Mouse (Mus musculus) G1E (cell line): Measurements from ENCODE around the gene Myct1. TPM values are rescaled to one million over a fixed set of nuclear protein-coding genes. Genes with fewer than 3 reads are reported as not detected.

ENCODE experiments used
- ATAC-seq: 2 replicates; pipeline ENCODE4 v1.8.0; 2016; ENCODE audit warnings: mild to moderate bottlenecking; ENCODE audit not compliant: insufficient number of reproducible peaks, poor library complexity, low FRiP score, severe bottlenecking; ENCODE audit errors: extremely low read depth
- DNase-seq: peaks from one replicate; pipeline ENCODE4 v3.0.0; 2012; ENCODE audit warnings: low spot score
- H3K27me3 ChIP-seq: 2 replicates; pipeline ENCODE4 v1.6.1; 2012; ENCODE audit warnings: mild to moderate bottlenecking, low read length, inconsistent platforms; ENCODE audit not compliant: insufficient read depth
- H3K36me3 ChIP-seq: replicated peaks from 2 replicates; pipeline ENCODE3; 2012; ENCODE audit warnings: mild to moderate bottlenecking, inconsistent platforms
- H3K4me1 ChIP-seq: 2 replicates; pipeline ENCODE4 v1.6.1; 2012; ENCODE audit warnings: low read depth, low read length, inconsistent platforms, mixed read lengths; ENCODE audit not compliant: insufficient read depth
- H3K4me3 ChIP-seq: 2 replicates; pipeline ENCODE4 v1.5.1; 2012; ENCODE audit warnings: low read depth, mild to moderate bottlenecking, inconsistent platforms, low read length, moderate library complexity, mixed read lengths
- H3K9me3 ChIP-seq: replicated peaks from 2 replicates; pipeline ENCODE4 v1.6.1; 2012; ENCODE audit warnings: inconsistent platforms
- CTCF ChIP-seq: IDR thresholded peaks from 2 replicates; pipeline ENCODE4 v1.5.1; 2012; ENCODE audit warnings: low read depth, low read length, inconsistent platforms, mixed read lengths
- GATA1 ChIP-seq: IDR thresholded peaks from 2 replicates; pipeline ENCODE4 v1.6.1; 2012; ENCODE audit warnings: borderline replicate concordance, low read length, inconsistent platforms, mixed read lengths
- GATA2 ChIP-seq: IDR thresholded peaks from 2 replicates; pipeline ENCODE4 v1.6.1; 2012; ENCODE audit warnings: low read depth, low read length, inconsistent platforms, borderline replicate concordance
- POLR2AphosphoS5 ChIP-seq: IDR thresholded peaks from 2 replicates; pipeline ENCODE4 v1.6.1; 2012; ENCODE audit warnings: low read depth, low read length, inconsistent platforms; ENCODE audit not compliant: insufficient replicate concordance
- TAL1 ChIP-seq: conservative IDR thresholded peaks from 2 replicates; pipeline ENCODE4 v1.6.1; 2012; ENCODE audit warnings: low read depth, low read length, inconsistent platforms, mixed read lengths
- polyA plus RNA-seq: library from polyadenylated mRNA; stranded (reverse); fragments of >175 nt; gene quantifications from 2 replicates; pipeline ENCODE4 v1.2.3, GENCODE M21; 2012
- total RNA-seq, 2 experiments: library from RNA; stranded (forward) in 1 of 2; stranded (reverse) in 1 of 2; fragments of 200-1000 nt in 1 of 2; fragments of >200 nt in 1 of 2; fragmentation: Nextera tagmentation in 1 of 2; gene quantifications; 2 replicates each; pipeline ENCODE4 v1.2.3; 2014 to 2017

Myct1 gene
- total and polyA plus RNA-seq, 3 experiments: 2.4 to 5.9 (median 2.5) TPM

DNA sequence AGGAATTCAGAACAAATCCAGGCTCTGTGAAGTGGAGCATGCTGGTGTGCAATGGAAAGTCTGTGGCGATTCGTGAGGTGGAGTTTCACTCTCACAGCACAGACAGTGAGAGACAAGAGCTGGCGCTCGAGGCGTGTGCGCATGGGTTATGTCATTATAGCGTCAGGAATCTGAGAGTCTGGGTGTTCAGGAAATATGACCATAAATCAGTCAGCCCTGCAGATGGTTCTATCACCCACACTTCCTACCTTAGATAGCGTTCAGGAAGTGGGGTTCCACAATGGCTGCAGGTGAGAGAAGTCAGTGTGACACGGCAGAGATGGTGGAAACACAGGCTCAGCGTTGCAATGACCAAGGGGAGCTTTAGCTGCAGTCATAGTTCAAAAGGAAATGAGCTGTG, 9.9 kb downstream of the Myct1 start:
- Histone ChIP-seq H3K4me1 (0 out of 2 replicates have a peak, but pooled peaks cover 3% of the 10 kb centered on the region), H3K27me3 (peaks cover 6% of the 10 kb centered on the region), H3K4me3 (no peak overlapping the region), H3K36me3 (no peaks in the 10 kb centered on the region), H3K9me3 (no peaks in the 10 kb centered on the region)
- no peak for ATAC-seq
- no peak for TF ChIP-seq TAL1
- TF ChIP-seq GATA1: no peak
- TF ChIP-seq CTCF: no peak
- TF ChIP-seq GATA2: no peak
- TF ChIP-seq POLR2AphosphoS5: no peak
- DNase-seq: no peak

DNA sequence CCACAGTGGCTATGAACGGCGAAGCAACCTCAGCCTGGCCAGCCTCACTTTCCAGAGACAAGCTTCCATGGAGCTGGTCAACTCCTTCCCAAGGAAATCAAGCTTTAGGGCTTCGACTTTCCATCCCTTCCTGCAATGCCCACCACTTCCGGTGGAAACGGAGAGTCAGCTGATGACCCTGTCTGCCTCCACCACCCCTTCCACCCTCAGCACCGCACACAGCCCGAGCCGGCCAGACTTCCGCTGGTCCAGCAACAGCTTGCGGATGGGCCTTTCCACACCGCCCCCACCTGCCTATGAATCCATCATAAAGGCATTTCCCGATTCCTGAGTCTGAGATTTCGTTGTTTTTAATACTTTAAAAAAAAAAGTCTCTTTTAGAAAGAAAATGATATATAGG, 10.8 kb downstream of the Myct1 start:
- ATAC-seq (no peak), DNase-seq (no peak)
- Histone ChIP-seq H3K4me1 (0 out of 2 replicates have a peak, but pooled peaks cover 3% of the 10 kb centered on the region), H3K9me3 (no peaks in the 10 kb centered on the region), H3K27me3 (peaks cover 6% of the 10 kb centered on the region), H3K4me3 (no peak overlapping the region), H3K36me3 (no peaks in the 10 kb centered on the region)
- no peak for TF ChIP-seq GATA1

- Histone ChIP-seq H3K4me3 (no peak overlapping the region), H3K4me1 (no peaks in the 10 kb centered on the region), H3K27me3 (peaks cover 5% of the 10 kb centered on the region), H3K9me3 (no peaks in the 10 kb centered on the region), H3K36me3 (no peaks in the 10 kb centered on the region)
- DNase-seq (no peak), ATAC-seq (no peak)
- TF ChIP-seq GATA2 (no peak), TAL1 (no peak), POLR2AphosphoS5 (no peak), CTCF (no peak), GATA1 (no peak)
Observed at GRCm38 (mm10) chr10:5608874-5609273, 15.3 kb downstream of the Myct1 start.

DNA sequence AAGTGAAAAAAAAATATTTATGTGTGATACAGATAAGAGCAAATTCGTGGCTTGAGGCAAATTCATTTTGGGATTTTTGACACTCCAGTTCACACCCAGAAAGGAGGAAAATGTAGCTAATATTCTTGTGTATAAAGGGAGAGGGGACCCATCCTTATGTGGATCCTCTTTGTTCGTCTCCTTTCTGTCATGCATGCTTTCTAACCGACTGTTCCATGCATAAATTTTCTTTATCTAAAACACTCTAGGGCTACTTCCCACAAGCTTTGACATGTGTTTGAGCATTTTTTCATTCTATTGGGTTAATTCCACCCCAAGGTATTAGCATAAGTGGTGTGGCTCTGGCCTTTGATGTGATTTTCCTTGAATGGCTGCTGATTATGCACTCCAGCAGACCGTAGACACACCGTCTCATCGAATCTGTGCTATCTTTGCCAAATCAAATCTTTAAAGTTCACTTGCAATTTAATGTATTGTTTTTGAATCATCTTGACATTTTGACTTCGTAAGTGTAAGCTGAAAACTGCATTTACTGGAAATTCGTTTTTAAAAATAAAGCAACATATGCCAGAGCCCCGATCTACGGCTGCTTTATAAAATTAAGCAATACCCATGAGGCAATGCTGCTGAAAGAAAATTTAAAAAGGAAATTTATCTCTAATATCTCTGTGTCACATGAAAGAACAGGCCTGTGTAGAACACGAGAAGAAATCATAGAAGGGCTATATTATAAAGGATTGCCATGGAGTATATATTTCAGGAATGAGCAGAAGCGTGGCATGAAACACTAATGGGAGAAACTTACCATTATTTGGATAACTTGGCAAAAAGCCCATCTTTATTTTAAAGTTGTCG, 21.8 kb downstream of the Myct1 start:
- DNase-seq (no peak), ATAC-seq (no peak)
- TF ChIP-seq TAL1 (no peak), POLR2AphosphoS5 (no peak), GATA2 (no peak), GATA1 (no peak)
- Histone ChIP-seq H3K36me3 (no peaks in the 10 kb centered on the region), H3K4me3 (no peak overlapping the region), H3K27me3 (no peaks in the 10 kb centered on the region), H3K9me3 (no peaks in the 10 kb centered on the region), H3K4me1 (no peaks in the 10 kb centered on the region)

DNA sequence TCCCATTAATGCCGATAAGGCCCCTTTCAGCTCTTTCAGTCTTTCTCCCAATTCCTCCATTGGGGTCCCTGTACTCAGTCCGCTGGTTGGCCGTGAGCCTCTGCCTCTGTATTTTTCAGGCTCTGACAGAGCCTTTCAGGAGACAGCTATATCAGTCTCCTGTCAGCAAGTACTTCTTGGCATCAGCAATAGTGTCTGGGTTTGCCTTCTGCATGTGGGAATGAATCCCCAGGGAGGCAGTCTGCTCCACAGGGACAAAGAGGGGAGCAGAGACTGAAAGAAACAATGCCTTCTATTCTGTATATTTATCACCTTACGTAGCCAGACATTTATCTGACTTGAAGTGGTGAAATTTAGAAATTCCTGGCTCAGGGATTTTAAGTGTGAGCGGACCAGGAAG, 32.7 kb downstream of the Myct1 start:
- Histone ChIP-seq H3K4me1 (no peaks in the 10 kb centered on the region), H3K27me3 (0 out of 2 replicates have a peak, but pooled peaks cover 2% of the 10 kb centered on the region), H3K9me3 (no peaks in the 10 kb centered on the region), H3K36me3 (no peaks in the 10 kb centered on the region), H3K4me3 (no peak overlapping the region)
- no peak for DNase-seq
- no peak for TF ChIP-seq POLR2AphosphoS5
- no peak for TF ChIP-seq CTCF
- TF ChIP-seq GATA1: no peak
- no peak for TF ChIP-seq TAL1
- no peak for TF ChIP-seq GATA2
- no peak for ATAC-seq

DNA sequence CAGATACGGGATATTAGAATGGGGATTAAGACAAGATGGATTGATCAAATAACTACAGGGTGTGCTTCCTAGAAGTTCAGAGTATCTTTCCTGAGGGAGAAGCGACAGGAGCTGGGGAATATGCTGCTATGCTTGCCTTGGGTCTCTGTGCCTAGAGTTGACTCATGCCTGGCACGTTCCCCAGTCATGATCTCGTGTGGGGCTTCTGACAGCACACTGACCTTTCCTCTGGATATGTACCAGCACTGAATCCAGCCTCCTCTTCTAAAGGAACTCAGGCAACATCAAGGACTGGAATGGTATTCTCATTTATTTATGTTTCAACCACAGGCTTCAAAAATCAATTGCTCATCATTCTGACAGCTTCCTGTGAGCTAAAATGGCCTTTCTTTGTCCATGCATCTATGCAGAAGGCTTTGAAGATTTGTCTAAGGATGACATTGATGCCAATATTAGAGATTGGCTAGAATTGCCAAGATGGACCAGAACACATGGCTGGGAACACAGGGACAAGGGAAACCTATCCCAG, 40.2 kb downstream of the Myct1 start:
- ATAC-seq: no peak
- H3K4me3 ChIP-seq: no peak overlapping the region
- TF ChIP-seq GATA2 (no peak), CTCF (no peak), GATA1 (no peak), POLR2AphosphoS5 (no peak), TAL1 (no peak)

GRCm38 (mm10) chr10:5634336-5634735, 40.8 kb downstream of the Myct1 start:
- DNase-seq (no peak), ATAC-seq (no peak)
- no peaks in the 10 kb centered on the region for H3K4me1 ChIP-seq
- H3K4me3 ChIP-seq: no peak overlapping the region
- no peaks in the 10 kb centered on the region for H3K36me3 ChIP-seq
- no peaks in the 10 kb centered on the region for H3K9me3 ChIP-seq
- TF ChIP-seq POLR2AphosphoS5 (no peak), CTCF (no peak), GATA2 (no peak), GATA1 (no peak), TAL1 (no peak)
- no peaks in the 10 kb centered on the region for H3K27me3 ChIP-seq

More for the DNA sequence above, 40.2 kb downstream of the Myct1 start:
- DNase-seq: no peak
- Histone ChIP-seq H3K27me3 (no peaks in the 10 kb centered on the region), H3K36me3 (no peaks in the 10 kb centered on the region), H3K9me3 (no peaks in the 10 kb centered on the region), H3K4me1 (no peaks in the 10 kb centered on the region)
